Mouse (Mus musculus) layer of hippocampus, adult 9-11 months (tissue): ENCODE data around the gene Olfr1211.

Experiments used
- DNase-seq: peaks from one replicate; pipeline ENCODE4 v3.0.0; 2022

Gene Olfr1211

DNA sequence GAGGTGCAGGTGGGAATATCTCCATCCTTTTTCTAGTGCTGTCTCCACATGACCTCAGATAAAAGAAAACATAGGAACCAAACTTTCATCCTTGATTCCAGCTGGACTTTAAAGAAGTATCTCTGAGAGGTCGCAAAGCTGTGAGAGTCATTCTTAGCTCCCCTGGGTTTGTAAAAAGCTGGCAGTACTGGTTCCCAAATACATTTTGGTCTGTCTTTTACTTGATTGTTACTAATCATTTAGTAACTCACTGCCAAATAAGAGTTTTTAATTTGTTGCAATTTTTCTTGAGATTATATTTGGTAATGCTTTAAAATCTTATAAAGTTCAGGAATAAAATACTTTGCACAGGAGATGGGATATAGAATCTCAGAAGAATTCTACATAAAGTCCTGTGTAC is at the start of gene Olfr1211:
Gene Olfr1211 (minus strand): TSS at position 101 of the 400 bp plus-strand sequence.
- no peak for DNase-seq

DNA sequence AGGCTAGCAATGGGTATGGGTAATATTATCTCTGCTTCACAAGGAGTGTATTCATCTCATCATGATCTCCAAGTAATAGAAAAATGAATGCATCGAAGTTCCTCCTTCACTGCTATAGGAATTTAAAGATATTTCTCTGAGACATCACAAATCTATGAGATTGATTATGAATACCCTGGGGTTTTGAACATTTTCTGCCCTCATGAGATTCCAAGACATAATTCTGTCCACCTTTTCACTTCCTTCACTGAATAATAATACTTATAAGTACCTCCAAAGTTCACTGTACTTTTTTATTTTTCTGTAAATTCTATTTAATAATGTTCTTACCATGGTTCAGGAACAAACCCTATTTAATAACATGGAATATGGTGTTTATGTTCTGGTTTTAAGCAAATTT is 42.3 kb upstream of the Olfr1211 start, which contains the start of gene Gm13762:
Gene Gm13762 (minus strand): TSS at position 101 of the 400 bp plus-strand sequence.
- DNase-seq = no peak

GRCm38 (mm10) chr2:88953669-88954068 is 15.8 kb upstream of the Olfr1211 start, which contains the start of gene Olfr1212:
Olfr1212 (plus strand) TSS chr2:88953969.
- no peak for DNase-seq

- no peak for DNase-seq
Observed at GRCm38 (mm10) chr2:88915057-88915456, 22.9 kb downstream of the Olfr1211 start, which contains the start of gene Olfr1209. Olfr1209 (minus strand) TSS chr2:88915157.

- no peak for DNase-seq
Observed at GRCm38 (mm10) chr2:88902211-88902610, 35.7 kb downstream of the Olfr1211 start, which contains the start of gene Olfr1208. Olfr1208 (minus strand) TSS chr2:88902311.
